10 mouse cellular contexts compared by ENCODE assay signal in the genomic region with DNA sequence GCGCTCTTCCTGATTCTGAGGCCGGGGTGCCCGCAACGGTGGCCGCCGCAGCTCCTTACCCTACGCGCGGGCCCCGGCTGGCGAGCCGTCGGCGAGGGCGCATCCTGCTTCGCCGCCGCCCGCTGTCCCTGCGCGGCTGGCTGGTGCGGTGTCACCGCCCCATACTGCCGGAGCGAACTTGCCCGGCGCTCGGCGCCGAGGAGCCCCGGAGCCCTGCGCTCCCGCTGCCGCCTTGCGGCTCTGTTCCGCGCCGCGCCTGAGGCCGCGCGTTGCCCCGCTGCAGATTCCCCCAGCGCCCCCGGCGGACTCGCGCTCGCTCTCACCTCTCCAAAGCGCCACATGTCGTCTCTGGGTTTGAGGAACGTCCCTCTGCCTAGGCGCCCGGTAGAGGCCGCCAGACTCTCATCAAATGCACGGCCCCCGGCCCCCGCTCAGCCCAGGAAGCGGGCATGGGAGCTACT. TPM values are rescaled to one million over a fixed set of nuclear protein-coding genes. Genes with fewer than 3 reads are reported as not detected.
DNase-seq lines count a peak whose midpoint lies in the region; ATAC-seq and TF ChIP-seq lines count a peak whose summit lies in the region.
"Had no signal": no experiment of that assay in that cellular context is flagged by ENCODE, and none has a peak within 500 bp of the region (broad histone marks: within the 10 kb centered on the region; RNA-seq: fewer than 3 reads in every experiment).

Gabra5 (minus strand) TSS at position 379 of the 461 bp plus-strand sequence.

- intact Hi-C loops in heart, postnatal 25 days (cut with DNase I): loop anchor here (5.0 kb wide), 1 partner anchor 523 kb away; no protein-coding TSS in a partner anchor

- H3K9me3 ChIP-seq in heart, embryonic 15.5 days (replicated peaks): no peaks in the 10 kb centered on the region
- H3K9me3 ChIP-seq in neural tube, embryonic 11.5 days (ENCODE audit: control insufficient read depth, low read length): no peaks in the 10 kb centered on the region; the same call in 1 of the 2 replicates

- peaks cover 56% of the 10 kb centered on the region for H3K27me3 ChIP-seq in heart, embryonic 15.5 days
- peaks cover 39% of the 10 kb centered on the region for H3K27me3 ChIP-seq in neural tube, embryonic 11.5 days (ENCODE audit: control insufficient read depth, insufficient read depth, low read length)

- TF ChIP-seq POLR2A in brain, embryonic 14.5 days (IDR thresholded peaks at IDR 0.05; ENCODE audit: borderline replicate concordance, extremely low read depth, insufficient read depth, insufficient read length, poor library complexity, severe bottlenecking): no peak

- TF ChIP-seq CTCF in brain, embryonic 14.5 days (IDR thresholded peaks at IDR 0.05; ENCODE audit: borderline replicate concordance, extremely low read depth, insufficient read depth, insufficient read length): peak; percentile 45

- under 1% methylated on average over 59 of the region's 59 CpGs for WGBS in heart, embryonic 15.5 days
- WGBS in neural tube, embryonic 11.5 days: 2% methylated on average over 51 of the region's 59 CpGs

- H3K4me2 ChIP-seq in heart, embryonic 15.5 days: peak within 1 kb of the TSS; percentile 66
- peak within 1 kb of the TSS; percentile 74 for H3K4me2 ChIP-seq in neural tube, embryonic 11.5 days (ENCODE audit: low read depth)

- H3K36me3 ChIP-seq in heart, embryonic 15.5 days: no peaks in the 10 kb centered on the region
- no peaks in the 10 kb centered on the region for H3K36me3 ChIP-seq in neural tube, embryonic 11.5 days (ENCODE audit: control insufficient read depth, insufficient read depth, low read length)

- H3K4me3 ChIP-seq in heart, embryonic 15.5 days: peak within 1 kb of the TSS; percentile 45
- H3K4me3 ChIP-seq in neural tube, embryonic 11.5 days (ENCODE audit: low read depth, low read length): peak within 1 kb of the TSS; percentile 44

- no peak for ATAC-seq in heart, embryonic 15.5 days (replicated peaks; ENCODE audit: insufficient number of reproducible peaks, insufficient read depth, low FRiP score, low read depth)
- peak; percentile 73 for ATAC-seq in neural tube, embryonic 11.5 days (ENCODE audit: insufficient read depth, low FRiP score, low TSS enrichment)
- ATAC-seq: Patski had no signal

- no peak within 1 kb of the TSS for H3K9ac ChIP-seq in heart, embryonic 15.5 days
- H3K9ac ChIP-seq in neural tube, embryonic 11.5 days (ENCODE audit: low read length): peak within 1 kb of the TSS; percentile 32
- H3K9ac ChIP-seq: liver, embryonic 14.5 days had no signal

- no peak for DNase-seq in heart, postnatal 25 days (ENCODE audit: low spot score)
- peak; percentile 84 for DNase-seq in brain, embryonic 14.5 days (ENCODE audit: low read depth)
- peak; percentile 55 to 78 for DNase-seq in frontal cortex, adult 2 months (ENCODE audit: extremely low spot score in 1 of 2, low spot score in 1 of 2)
- peak; percentile 65 to 81 for DNase-seq in left cerebral cortex, adult 18-20 months (ENCODE audit: low spot score in 2 of 2)
- peak; percentile 72 for DNase-seq in neural tube, embryonic 11.5 days (ENCODE audit: low spot score)
- no peak for DNase-seq in urinary bladder, postnatal 36 days (ENCODE audit: low spot score in 2 of 2)
- DNase-seq in lung, postnatal 10 days: no peak

- H3K4me1 ChIP-seq in heart, embryonic 15.5 days (replicated peaks): peaks cover 11% of the 10 kb centered on the region
- no peaks in the 10 kb centered on the region for H3K4me1 ChIP-seq in neural tube, embryonic 11.5 days (ENCODE audit: control insufficient read depth, insufficient read depth, low read length)

- H3K27ac ChIP-seq in heart, embryonic 15.5 days: no peak within 1 kb of the TSS
- H3K27ac ChIP-seq in neural tube, embryonic 11.5 days (ENCODE audit: low read depth, low read length): no peak within 1 kb of the TSS
- H3K27ac ChIP-seq: liver, embryonic 14.5 days had no signal

RNA-seq across cellular contexts. Expression of gene Gabra5, which starts in this region (rescaled TPM):
- 0.13 and 0.14 TPM in 2 replicates for polyA plus RNA-seq in heart, embryonic 15.5 days (2015; fragmentation: Nextera tagmentation; extraction: Ambion mirVana)
- not detected for total RNA-seq in heart, postnatal 25 days (2021)
- polyA plus RNA-seq in brain, embryonic 14.5 days (2012; rRNA removed): 20.7 and 22.7 TPM in 2 replicates
- 84.3 and 85.0 TPM in 2 replicates for polyA plus RNA-seq in frontal cortex, adult 2 months (2012; rRNA removed)
- total RNA-seq in left cerebral cortex, adult 18-20 months (2021): 10 to 100 TPM; 44.3 to 51.6 TPM
- polyA plus RNA-seq in neural tube, embryonic 11.5 days (2014; fragmentation: Nextera tagmentation; extraction: Ambion mirVana): 0.64 and 1.4 TPM in 2 replicates
- polyA plus RNA-seq: Patski had no signal

Comparison
In these comparisons a context has a peak if more than half of its experiments do, and no peak if none do; other contexts are left out.
1. RNA of gene Gabra5 (total RNA-seq): 44.3 to 51.6 TPM in left cerebral cortex, adult 18-20 months; not detected in heart, postnatal 25 days; every median in the first group is over 10 times any median in the second.
2. DNase-seq: peak in brain, embryonic 14.5 days (single experiment), frontal cortex, adult 2 months (2 of 2), left cerebral cortex, adult 18-20 months (2 of 2) and neural tube, embryonic 11.5 days (single experiment); none in heart, postnatal 25 days (single experiment), urinary bladder, postnatal 36 days (0 of 2) and lung, postnatal 10 days (single experiment).